Mouse (Mus musculus): ENCODE results near the gene Pim1.

GRCm38 (mm10) chr17:29498028-29498427, 7.5 kb downstream of the Pim1 start:
- TF ChIP-seq CTCF (IDR thresholded peaks at IDR 0.05; ENCODE audit: low read depth, low read length) (no peak), POLR2A (IDR thresholded peaks at IDR 0.05; ENCODE audit: insufficient read depth, low read length) (no peak), EP300 (IDR thresholded peaks at IDR 0.05; ENCODE audit: insufficient read depth, low read depth, low read length) (no peak)
